Mouse (Mus musculus): ENCODE results near the gene Trim31.

DNA sequence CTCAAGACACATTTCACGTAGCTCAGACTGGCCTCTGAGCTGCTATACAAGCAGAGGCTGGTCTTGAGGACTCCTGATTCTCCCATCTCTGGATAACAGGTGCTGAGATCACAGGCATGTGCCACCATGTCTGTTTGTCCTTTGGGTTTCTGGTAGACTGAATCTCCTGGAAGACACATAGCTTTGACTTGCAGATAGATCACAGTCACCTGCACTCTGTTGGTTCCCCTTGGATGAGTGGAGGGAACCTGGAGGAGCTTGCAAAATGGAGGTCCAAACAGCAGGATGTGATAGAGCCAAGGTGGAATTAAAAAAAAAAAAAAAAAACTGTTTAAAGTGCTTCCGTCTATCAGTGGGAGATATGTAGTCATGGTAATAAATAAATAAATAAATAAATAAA is 29.1 kb upstream of the Trim31 start:
- TF ChIP-seq CEBPB (IDR thresholded peaks at IDR 0.05; ENCODE audit: insufficient read depth, poor library complexity, severe bottlenecking): no peak
- no peak for TF ChIP-seq MYOG (IDR thresholded peaks at IDR 0.05; ENCODE audit: control insufficient read depth in 1 of 3, insufficient read depth in 1 of 3, insufficient read length in 2 of 3, low read depth in 2 of 3)
- TF ChIP-seq POLR2A (IDR thresholded peaks at IDR 0.05; ENCODE audit: insufficient read length, low read depth): no peak
- no peak for TF ChIP-seq E2F4 (IDR thresholded peaks at IDR 0.05; ENCODE audit: insufficient read depth)
- TF ChIP-seq MYOD1 (IDR thresholded peaks at IDR 0.05; ENCODE audit: control insufficient read depth in 1 of 3, insufficient read length in 2 of 3, low read depth in 2 of 3): no peak
- TF ChIP-seq POLR2AphosphoS2 (IDR thresholded peaks at IDR 0.05; ENCODE audit: insufficient read length, low read depth): no peak
- TF ChIP-seq USF1 (IDR thresholded peaks at IDR 0.05; ENCODE audit: low read depth): no peak
- TF ChIP-seq MAX (IDR thresholded peaks at IDR 0.05; ENCODE audit: low read depth): no peak

All from myocyte (in vitro differentiated cells).